20 mouse cellular contexts compared by ENCODE assay signal in the genomic region with DNA sequence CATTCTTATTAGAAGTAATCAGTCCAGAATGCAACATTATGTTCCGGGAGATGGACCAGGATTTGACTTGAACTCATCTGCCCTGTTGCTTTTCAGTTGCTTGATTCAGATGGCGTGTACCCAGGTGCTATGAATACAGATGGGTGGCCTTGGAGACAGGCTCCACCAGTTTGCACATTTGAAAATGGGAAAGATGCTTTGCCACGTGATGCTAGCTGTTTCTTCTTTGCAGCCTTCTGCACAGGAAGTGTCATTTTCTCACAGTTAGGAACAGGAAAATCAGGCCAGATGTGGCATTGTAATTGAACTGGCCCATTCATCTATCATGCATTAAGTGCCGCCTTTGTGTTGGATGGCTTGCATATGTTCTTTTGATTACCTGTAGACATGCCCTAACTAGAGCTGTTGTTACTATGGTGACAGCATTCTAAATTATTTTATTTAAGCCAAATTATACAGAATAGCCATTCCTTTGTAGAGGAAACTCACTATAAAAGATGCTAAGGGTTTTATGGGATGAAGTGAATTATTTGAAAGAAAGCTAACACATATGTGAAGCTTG. TPM values are rescaled to one million over a fixed set of nuclear protein-coding genes. Genes with fewer than 3 reads are reported as not detected.
DNase-seq lines count a peak whose midpoint lies in the region; ATAC-seq and TF ChIP-seq lines count a peak whose summit lies in the region.
"Had no signal": no experiment of that assay in that cellular context is flagged by ENCODE, and none has a peak within 500 bp of the region (broad histone marks: within the 10 kb centered on the region; RNA-seq: fewer than 3 reads in every experiment).

No protein-coding gene starts in this region.

- no peaks in the 10 kb centered on the region for H3K9me3 ChIP-seq in hindbrain, embryonic 14.5 days (ENCODE audit: control insufficient read depth, low read length)
- H3K9me3 ChIP-seq in hindbrain, embryonic 11.5 days (ENCODE audit: control insufficient read depth, low read length), result no peaks in the 10 kb centered on the region
- H3K9me3 ChIP-seq in midbrain, embryonic 13.5 days, result no peaks in the 10 kb centered on the region
- H3K9me3 ChIP-seq in midbrain, embryonic 11.5 days (ENCODE audit: control insufficient read depth, low read length), result no peaks in the 10 kb centered on the region
- H3K9me3 ChIP-seq in limb, embryonic 14.5 days (ENCODE audit: control insufficient read depth, low read length), result no peaks in the 10 kb centered on the region
- H3K9me3 ChIP-seq: embryonic facial prominence, embryonic 10.5 days; liver, embryonic 12.5 days; lung, embryonic 15.5 days; stomach, embryonic 15.5 days had no signal

- ATAC-seq in hindbrain, embryonic 14.5 days (ENCODE audit: low FRiP score), result no peak
- ATAC-seq in hindbrain, embryonic 11.5 days (ENCODE audit: low FRiP score), result no peak
- ATAC-seq in midbrain, embryonic 13.5 days, result no peak
- no peak for ATAC-seq in midbrain, embryonic 11.5 days (ENCODE audit: low FRiP score)
- ATAC-seq in limb, embryonic 14.5 days (ENCODE audit: low FRiP score, low read depth), result no peak
- ATAC-seq: activated CD4-positive, CD25-positive, alpha-beta regulatory T cell, adult 4 months; liver, embryonic 12.5 days had no signal

- H3K36me3 ChIP-seq in hindbrain, embryonic 14.5 days (replicated peaks; ENCODE audit: control insufficient read depth, insufficient read depth), result peaks cover 14% of the 10 kb centered on the region; the same call in 1 of the 2 replicates
- H3K36me3 ChIP-seq in hindbrain, embryonic 11.5 days (ENCODE audit: control insufficient read depth, insufficient read depth, low read length), result no peaks in the 10 kb centered on the region
- H3K36me3 ChIP-seq in midbrain, embryonic 13.5 days, result peaks cover 40% of the 10 kb centered on the region
- H3K36me3 ChIP-seq in midbrain, embryonic 11.5 days (ENCODE audit: control insufficient read depth, insufficient read depth, low read length), result no peaks in the 10 kb centered on the region
- H3K36me3 ChIP-seq in limb, embryonic 14.5 days (ENCODE audit: control insufficient read depth, insufficient read depth, low read length), result peaks cover 14% of the 10 kb centered on the region
- H3K36me3 ChIP-seq: lung, embryonic 15.5 days; stomach, embryonic 15.5 days had no signal

- H3K4me1 ChIP-seq in hindbrain, embryonic 14.5 days (replicated peaks; ENCODE audit: control insufficient read depth, insufficient read depth, low read length), result peaks cover 11% of the 10 kb centered on the region
- no peaks in the 10 kb centered on the region for H3K4me1 ChIP-seq in hindbrain, embryonic 11.5 days (replicated peaks; ENCODE audit: control insufficient read depth, insufficient read depth, low read length)
- H3K4me1 ChIP-seq in midbrain, embryonic 13.5 days (replicated peaks), result peaks cover 37% of the 10 kb centered on the region
- H3K4me1 ChIP-seq in midbrain, embryonic 11.5 days (ENCODE audit: control insufficient read depth, insufficient read depth, low read length), result peaks cover 12% of the 10 kb centered on the region
- peaks cover 10% of the 10 kb centered on the region; the same call in 1 of the 2 replicates for H3K4me1 ChIP-seq in limb, embryonic 14.5 days (ENCODE audit: control insufficient read depth, insufficient read depth, low read length)
- H3K4me1 ChIP-seq: lung, embryonic 15.5 days; stomach, embryonic 15.5 days had no signal

- DNase-seq in hindbrain, embryonic 14.5 days (ENCODE audit: low spot score), result no peak
- DNase-seq in hindbrain, embryonic 11.5 days (ENCODE audit: low spot score), result no peak
- DNase-seq in midbrain, embryonic 11.5 days (ENCODE audit: low spot score, missing footprints), result no peak
- DNase-seq in brain, embryonic 14.5 days (ENCODE audit: low read depth), result peak; percentile 63
- DNase-seq in limb, embryonic 14.5 days (ENCODE audit: low spot score), result peak; percentile 13
- no peak for DNase-seq in gastrocnemius, postnatal 36 days
- DNase-seq: adrenal gland, postnatal 14 days; cerebellum, adult 2 months; heart, postnatal 4 days; kidney, adult 11 months; kidney, postnatal 10 days; thymus, adult 2 months had no signal

- no peaks in the 10 kb centered on the region for H3K27me3 ChIP-seq in hindbrain, embryonic 14.5 days (ENCODE audit: control insufficient read depth, insufficient read depth, low read length)
- no peaks in the 10 kb centered on the region for H3K27me3 ChIP-seq in hindbrain, embryonic 11.5 days (ENCODE audit: control insufficient read depth, insufficient read depth, low read length)
- no peaks in the 10 kb centered on the region for H3K27me3 ChIP-seq in midbrain, embryonic 13.5 days
- H3K27me3 ChIP-seq in midbrain, embryonic 11.5 days (ENCODE audit: control insufficient read depth, insufficient read depth, low read length), result no peaks in the 10 kb centered on the region
- H3K27me3 ChIP-seq in limb, embryonic 14.5 days (ENCODE audit: control insufficient read depth, insufficient read depth, low read length), result no peaks in the 10 kb centered on the region
- H3K27me3 ChIP-seq: liver, embryonic 12.5 days; lung, embryonic 15.5 days; stomach, embryonic 15.5 days had no signal

- no peak for TF ChIP-seq POLR2A in brain, embryonic 14.5 days (IDR thresholded peaks at IDR 0.05; ENCODE audit: borderline replicate concordance, extremely low read depth, insufficient read depth, insufficient read length, poor library complexity, severe bottlenecking)
- TF ChIP-seq POLR2A in limb, embryonic 14.5 days (IDR thresholded peaks at IDR 0.05; ENCODE audit: borderline replicate concordance, extremely low read depth, insufficient read depth, insufficient read length), result no peak

- intact Hi-C loops in gastrocnemius, postnatal 36 days (cut with DNase I), result no loop called here

- TF ChIP-seq CTCF in brain, embryonic 14.5 days (IDR thresholded peaks at IDR 0.05; ENCODE audit: borderline replicate concordance, extremely low read depth, insufficient read depth, insufficient read length), result no peak

- WGBS in hindbrain, embryonic 14.5 days, result 45% methylated on average over 4 of the region's 4 CpGs
- WGBS in hindbrain, embryonic 11.5 days, result 70% methylated on average over 4 of the region's 4 CpGs
- 61% methylated on average over 4 of the region's 4 CpGs for WGBS in midbrain, embryonic 13.5 days
- WGBS in midbrain, embryonic 11.5 days, result 83% methylated on average over 4 of the region's 4 CpGs
- 53% methylated on average over 4 of the region's 4 CpGs for WGBS in limb, embryonic 14.5 days

- no peak overlapping the region for H3K4me3 ChIP-seq in hindbrain, embryonic 14.5 days (replicated peaks; ENCODE audit: low read length)
- H3K4me3 ChIP-seq in hindbrain, embryonic 11.5 days (ENCODE audit: low read depth, low read length), result no peak overlapping the region
- no peak overlapping the region for H3K4me3 ChIP-seq in midbrain, embryonic 13.5 days (replicated peaks)
- no peak overlapping the region for H3K4me3 ChIP-seq in midbrain, embryonic 11.5 days (ENCODE audit: low read depth, low read length)
- no peak overlapping the region for H3K4me3 ChIP-seq in limb, embryonic 14.5 days (replicated peaks; ENCODE audit: low read length)
- H3K4me3 ChIP-seq: embryonic facial prominence, embryonic 10.5 days; erythroblast, embryonic 14.5 days; liver, embryonic 12.5 days; lung, embryonic 15.5 days; stomach, embryonic 15.5 days had no signal

- no peak overlapping the region for H3K4me2 ChIP-seq in hindbrain, embryonic 14.5 days (replicated peaks)
- no peak overlapping the region for H3K4me2 ChIP-seq in hindbrain, embryonic 11.5 days (replicated peaks; ENCODE audit: low read depth, low read length)
- H3K4me2 ChIP-seq in midbrain, embryonic 13.5 days (replicated peaks), result no peak overlapping the region
- H3K4me2 ChIP-seq in midbrain, embryonic 11.5 days, result no peak overlapping the region
- no peak overlapping the region for H3K4me2 ChIP-seq in limb, embryonic 14.5 days (replicated peaks; ENCODE audit: low read depth, low read length, severe bottlenecking)
- H3K4me2 ChIP-seq: liver, embryonic 12.5 days; lung, embryonic 15.5 days; stomach, embryonic 15.5 days had no signal

- no peak overlapping the region for H3K9ac ChIP-seq in hindbrain, embryonic 14.5 days
- no peak overlapping the region for H3K9ac ChIP-seq in hindbrain, embryonic 11.5 days (ENCODE audit: low read depth, low read length)
- H3K9ac ChIP-seq in midbrain, embryonic 13.5 days (replicated peaks), result no peak overlapping the region
- no peak overlapping the region for H3K9ac ChIP-seq in midbrain, embryonic 11.5 days (ENCODE audit: low read length)
- H3K9ac ChIP-seq in limb, embryonic 14.5 days (ENCODE audit: low read depth, low read length, severe bottlenecking), result no peak overlapping the region
- H3K9ac ChIP-seq: liver, embryonic 12.5 days; lung, embryonic 15.5 days; stomach, embryonic 15.5 days had no signal

- peak overlapping the region; percentile 26; the same call in 1 of the 2 replicates for H3K27ac ChIP-seq in hindbrain, embryonic 14.5 days
- H3K27ac ChIP-seq in hindbrain, embryonic 11.5 days (ENCODE audit: low read depth, low read length), result no peak overlapping the region
- peak overlapping the region; percentile 6; the same call in 1 of the 2 replicates for H3K27ac ChIP-seq in midbrain, embryonic 13.5 days
- no peak overlapping the region for H3K27ac ChIP-seq in midbrain, embryonic 11.5 days (ENCODE audit: low read depth, low read length)
- no peak overlapping the region for H3K27ac ChIP-seq in limb, embryonic 14.5 days (replicated peaks; ENCODE audit: low read depth, low read length)
- H3K27ac ChIP-seq: embryonic facial prominence, embryonic 10.5 days; liver, embryonic 12.5 days; lung, embryonic 15.5 days; macrophage; stomach, embryonic 15.5 days had no signal

RNA-seq across cellular contexts. Expression of gene Parp11, which starts 20.2 kb away (rescaled TPM):
- 85.8 and 95.7 TPM in 2 replicates for polyA plus RNA-seq in hindbrain, embryonic 14.5 days (2014; fragmentation: Nextera tagmentation; extraction: Ambion mirVana)
- 59.7 and 61.1 TPM in 2 replicates for polyA plus RNA-seq in hindbrain, embryonic 11.5 days (2014; fragmentation: Nextera tagmentation; extraction: Ambion mirVana)
- polyA plus RNA-seq in midbrain, embryonic 13.5 days (2015; fragmentation: Nextera tagmentation; extraction: Ambion mirVana), result 90.4 and 91.7 TPM in 2 replicates
- polyA plus RNA-seq in midbrain, embryonic 11.5 days (2014; fragmentation: Nextera tagmentation; extraction: Ambion mirVana), result 62.1 and 64.9 TPM in 2 replicates
- 86.1 and 86.6 TPM in 2 replicates for polyA plus RNA-seq in brain, embryonic 14.5 days (2012; rRNA removed)
- polyA plus RNA-seq in limb, embryonic 14.5 days (2012; rRNA removed), result 27.3 and 27.8 TPM in 2 replicates
- 25.4 and 30.7 TPM in 2 replicates for polyA plus RNA-seq in limb, embryonic 14.5 days (2014; fragmentation: Nextera tagmentation; extraction: Ambion mirVana)
- 1 to 10 TPM; 4.2 to 4.8 TPM for total RNA-seq in gastrocnemius, postnatal 36 days (2021)

Comparison
In these comparisons a context has a peak if more than half of its experiments do, and no peak if none do; other contexts are left out.
1. H3K27ac ChIP-seq: peak in hindbrain, embryonic 14.5 days (single experiment) and midbrain, embryonic 13.5 days (single experiment); none in hindbrain, embryonic 11.5 days (single experiment), midbrain, embryonic 11.5 days (single experiment) and limb, embryonic 14.5 days (single experiment).
2. DNase-seq: peak in brain, embryonic 14.5 days (single experiment) and limb, embryonic 14.5 days (single experiment); none in hindbrain, embryonic 14.5 days (single experiment), hindbrain, embryonic 11.5 days (single experiment), midbrain, embryonic 11.5 days (single experiment) and gastrocnemius, postnatal 36 days (0 of 2).